Mouse (Mus musculus): ENCODE data around the gene Gm49661. TPM values are rescaled to one million over a fixed set of nuclear protein-coding genes. Genes with fewer than 3 reads are reported as not detected.
A peak's percentile ranks its signal among the peaks of the same experiment; 100 is the strongest.

The Gm49661 gene
- polyA plus RNA-seq, 1 experiment from 2014 or later, result not detected

- Histone ChIP-seq H3K9ac (no peak overlapping the region), H3K4me2 (peak overlapping the region; percentile 87), H3K4me3 (replicated peaks) (peak overlapping the region; percentile 48), H3K4me1 (peaks cover 21% of the 10 kb centered on the region), H3K27me3 (peaks cover 94% of the 10 kb centered on the region), H3K27ac (no peak overlapping the region), H3K36me3 (no peaks in the 10 kb centered on the region), H3K9me3 (replicated peaks) (no peaks in the 10 kb centered on the region)
- ATAC-seq (replicated peaks; ENCODE audit: low FRiP score), result no peak
- 21% methylated on average over 20 of the region's 23 CpGs for WGBS
Measured at GRCm38 (mm10) chr8:84936041-84936961, 32.9 kb downstream of the Gm49661 start.

GRCm38 (mm10) chr8:84935489-84935888 is 33.7 kb downstream of the Gm49661 start:
- Histone ChIP-seq H3K4me3 (replicated peaks) (no peak overlapping the region), H3K27ac (no peak overlapping the region), H3K36me3 (no peaks in the 10 kb centered on the region), H3K4me1 (peaks cover 21% of the 10 kb centered on the region), H3K9me3 (replicated peaks) (no peaks in the 10 kb centered on the region), H3K4me2 (peak overlapping the region; percentile 33; the same call in 1 of the 2 replicates), H3K9ac (no peak overlapping the region), H3K27me3 (peaks cover 92% of the 10 kb centered on the region)
- WGBS, result 4% methylated on average over 14 of the region's 14 CpGs
- ATAC-seq (replicated peaks; ENCODE audit: low FRiP score), result 0 out of 2 replicates have a peak, but pooled peaks have one; percentile 13

GRCm38 (mm10) chr8:84934860-84935259 is 34.4 kb downstream of the Gm49661 start:
- Histone ChIP-seq H3K4me1 (peaks cover 21% of the 10 kb centered on the region), H3K9ac (no peak overlapping the region), H3K27me3 (peaks cover 92% of the 10 kb centered on the region), H3K36me3 (no peaks in the 10 kb centered on the region), H3K9me3 (replicated peaks) (no peaks in the 10 kb centered on the region), H3K27ac (no peak overlapping the region), H3K4me3 (replicated peaks) (no peak overlapping the region; the same call in 1 of the 2 replicates), H3K4me2 (peak overlapping the region; percentile 33)
- ATAC-seq (replicated peaks; ENCODE audit: low FRiP score), result peak; percentile 72
- WGBS, result under 1% methylated on average over 15 of the region's 15 CpGs

- ATAC-seq (replicated peaks; ENCODE audit: low FRiP score), result no peak
Measured at GRCm38 (mm10) chr8:84933767-84934559, 35.3 kb downstream of the Gm49661 start.

GRCm38 (mm10) chr8:84930582-84930981 is 38.7 kb downstream of the Gm49661 start:
- no peak overlapping the region for H3K9ac ChIP-seq
- ATAC-seq (replicated peaks; ENCODE audit: low FRiP score), result no peak
- no peaks in the 10 kb centered on the region for H3K36me3 ChIP-seq
- peaks cover 69% of the 10 kb centered on the region for H3K27me3 ChIP-seq
- H3K27ac ChIP-seq, result no peak overlapping the region
- H3K4me1 ChIP-seq, result peaks cover 19% of the 10 kb centered on the region
- H3K9me3 ChIP-seq (replicated peaks), result no peaks in the 10 kb centered on the region
- 82% methylated on average over 13 of the region's 13 CpGs for WGBS
- no peak overlapping the region for H3K4me2 ChIP-seq
- no peak overlapping the region for H3K4me3 ChIP-seq (replicated peaks)

More at GRCm38 (mm10) chr8:84933767-84934559, 35.3 kb downstream of the Gm49661 start:
- no peak overlapping the region for H3K4me2 ChIP-seq
- H3K27me3 ChIP-seq, result peaks cover 92% of the 10 kb centered on the region
- 72% methylated on average over 16 of the region's 16 CpGs for WGBS
- H3K4me1 ChIP-seq, result peaks cover 24% of the 10 kb centered on the region
- H3K9me3 ChIP-seq (replicated peaks), result no peaks in the 10 kb centered on the region
- no peak overlapping the region for H3K27ac ChIP-seq
- H3K4me3 ChIP-seq (replicated peaks), result no peak overlapping the region
- no peaks in the 10 kb centered on the region for H3K36me3 ChIP-seq
- no peak overlapping the region for H3K9ac ChIP-seq

- Histone ChIP-seq H3K4me1 (peaks cover 10% of the 10 kb centered on the region), H3K4me3 (replicated peaks) (peak overlapping the region; percentile 38), H3K4me2 (peak overlapping the region; percentile 72), H3K9me3 (replicated peaks) (no peaks in the 10 kb centered on the region), H3K9ac (no peak overlapping the region), H3K27ac (no peak overlapping the region), H3K27me3 (peaks cover 55% of the 10 kb centered on the region), H3K36me3 (no peaks in the 10 kb centered on the region)
- 3% methylated on average over 51 of the region's 52 CpGs for WGBS
- ATAC-seq (replicated peaks; ENCODE audit: low FRiP score), result peak; percentile 79
Measured at GRCm38 (mm10) chr8:84928456-84929306, 40.6 kb downstream of the Gm49661 start.

GRCm38 (mm10) chr8:84927513-84927912 is 41.7 kb downstream of the Gm49661 start:
- no peaks in the 10 kb centered on the region for H3K36me3 ChIP-seq
- H3K9ac ChIP-seq, result no peak overlapping the region
- no peaks in the 10 kb centered on the region for H3K9me3 ChIP-seq (replicated peaks)
- WGBS, result 90% methylated on average over 1 of the region's 1 CpGs
- H3K27me3 ChIP-seq, result peaks cover 55% of the 10 kb centered on the region
- ATAC-seq (replicated peaks; ENCODE audit: low FRiP score), result no peak
- H3K4me1 ChIP-seq, result peaks cover 10% of the 10 kb centered on the region
- H3K4me2 ChIP-seq, result no peak overlapping the region
- H3K27ac ChIP-seq, result no peak overlapping the region
- no peak overlapping the region for H3K4me3 ChIP-seq (replicated peaks)

GRCm38 (mm10) chr8:84925557-84925956 is 43.7 kb downstream of the Gm49661 start:
- Histone ChIP-seq H3K27me3 (peaks cover 37% of the 10 kb centered on the region), H3K4me1 (peaks cover 10% of the 10 kb centered on the region), H3K9ac (no peak overlapping the region), H3K4me3 (replicated peaks) (no peak overlapping the region), H3K27ac (no peak overlapping the region), H3K4me2 (no peak overlapping the region), H3K9me3 (replicated peaks) (no peaks in the 10 kb centered on the region), H3K36me3 (no peaks in the 10 kb centered on the region)
- 68% methylated on average over 7 of the region's 7 CpGs for WGBS
- no peak for ATAC-seq (replicated peaks; ENCODE audit: low FRiP score)

- Histone ChIP-seq H3K9ac (no peak overlapping the region), H3K4me2 (no peak overlapping the region), H3K4me1 (0 out of 2 replicates have a peak, but pooled peaks cover 4% of the 10 kb centered on the region), H3K27me3 (peaks cover 46% of the 10 kb centered on the region), H3K9me3 (replicated peaks) (no peaks in the 10 kb centered on the region), H3K27ac (no peak overlapping the region), H3K4me3 (replicated peaks) (no peak overlapping the region), H3K36me3 (no peaks in the 10 kb centered on the region)
- WGBS, result 83% methylated on average over 2 of the region's 2 CpGs
- ATAC-seq (replicated peaks; ENCODE audit: low FRiP score), result no peak
Measured at GRCm38 (mm10) chr8:84921596-84921995, 47.6 kb downstream of the Gm49661 start.

- Histone ChIP-seq H3K9ac (no peak overlapping the region), H3K4me2 (no peak overlapping the region), H3K36me3 (no peaks in the 10 kb centered on the region), H3K9me3 (replicated peaks) (no peaks in the 10 kb centered on the region; the same call in 1 of the 2 replicates), H3K4me1 (0 out of 2 replicates have a peak, but pooled peaks cover 4% of the 10 kb centered on the region), H3K4me3 (replicated peaks) (no peak overlapping the region), H3K27me3 (peaks cover 52% of the 10 kb centered on the region), H3K27ac (no peak overlapping the region)
- 89% methylated on average over 15 of the region's 15 CpGs for WGBS
- ATAC-seq (replicated peaks; ENCODE audit: low FRiP score), result no peak
Measured at GRCm38 (mm10) chr8:84918646-84919045, 50.6 kb downstream of the Gm49661 start.

- Histone ChIP-seq H3K27me3 (peaks cover 53% of the 10 kb centered on the region), H3K36me3 (no peaks in the 10 kb centered on the region), H3K4me2 (no peak overlapping the region), H3K4me1 (peaks cover 12% of the 10 kb centered on the region), H3K27ac (no peak overlapping the region), H3K9me3 (replicated peaks) (no peaks in the 10 kb centered on the region; the same call in 1 of the 2 replicates), H3K4me3 (replicated peaks) (no peak overlapping the region), H3K9ac (no peak overlapping the region)
- WGBS, result 20% methylated on average over 20 of the region's 20 CpGs
- ATAC-seq (replicated peaks; ENCODE audit: low FRiP score), result no peak
Measured at GRCm38 (mm10) chr8:84917781-84918180, 51.5 kb downstream of the Gm49661 start.

Data from kidney, embryonic 15.5 days (tissue).